Mouse (Mus musculus): Measurements from ENCODE around the gene Golga1.

Gene Golga1

GRCm38 (mm10) chr2:39006149-39006730, 59.1 kb downstream of the Golga1 start:
- DNase-seq (ENCODE audit: low read depth) = peak; percentile 16

DNA sequence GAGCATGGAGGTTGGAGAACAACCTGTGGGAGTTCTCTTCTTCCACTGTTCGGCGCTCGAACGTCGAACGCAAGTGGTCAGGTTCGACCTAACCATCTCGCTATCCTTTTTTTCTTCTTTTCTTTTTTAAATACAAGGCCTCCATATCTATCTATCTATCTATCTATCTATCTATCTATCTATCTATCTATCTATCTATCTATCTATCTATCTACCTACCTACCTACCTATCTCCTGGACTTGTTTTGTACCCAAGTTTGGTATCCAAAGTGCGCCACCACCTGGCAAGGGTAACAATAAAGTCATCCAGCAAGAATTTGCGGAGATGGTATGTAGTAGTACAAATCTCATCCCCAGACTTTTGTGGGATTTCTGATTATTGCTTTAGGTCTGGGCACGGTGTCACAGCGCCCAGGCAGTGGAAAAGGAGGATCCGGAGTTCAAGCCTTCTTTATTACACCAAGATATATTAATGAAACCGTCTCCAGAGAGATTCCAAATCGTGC, 59.7 kb downstream of the Golga1 start, which contains the start of gene Rpl35:
TSS of gene Rpl35 (minus strand) at position 51 of the 506 bp plus-strand sequence.
- peak; percentile 66 for DNase-seq (ENCODE audit: low read depth)

- DNase-seq (ENCODE audit: low read depth) = peak; percentile 86
Observed at GRCm38 (mm10) chr2:39004880-39005435, 60.4 kb downstream of the Golga1 start, which contains the start of gene Arpc5l. Gene Arpc5l, plus strand, starts transcription at chr2:39005348.

GRCm38 (mm10) chr2:39004372-39004771, 61.0 kb downstream of the Golga1 start:
- DNase-seq (ENCODE audit: low read depth) = peak; percentile 42

DNA sequence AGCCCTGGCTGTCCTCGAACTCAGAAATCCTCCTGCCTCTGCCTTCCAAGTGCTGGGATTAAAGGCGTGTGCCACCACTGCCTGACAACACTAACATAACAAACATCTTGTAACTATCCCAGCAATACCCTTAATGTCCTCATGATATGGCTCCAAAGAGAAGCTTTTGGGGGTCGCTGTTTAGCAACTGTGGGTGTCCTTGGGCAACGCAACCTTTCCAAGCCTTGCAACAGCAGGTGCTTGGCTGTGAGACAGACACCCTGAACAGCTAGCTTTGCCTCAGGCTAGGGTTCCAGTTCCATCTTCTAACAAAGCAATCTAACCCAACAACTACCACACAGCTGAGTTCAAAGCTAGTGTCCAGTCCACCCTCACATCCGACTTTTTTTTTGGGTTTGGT, 61.8 kb downstream of the Golga1 start:
- peak; percentile 8 for DNase-seq (ENCODE audit: low read depth)

GRCm38 (mm10) chr2:39003106-39003505, 62.2 kb downstream of the Golga1 start:
- no peak for DNase-seq (ENCODE audit: low read depth)

- DNase-seq (ENCODE audit: low read depth) = no peak
Observed at GRCm38 (mm10) chr2:39001866-39002265, 63.5 kb downstream of the Golga1 start.

- DNase-seq (ENCODE audit: low read depth) = no peak
Observed at GRCm38 (mm10) chr2:39000587-39000919, 64.8 kb downstream of the Golga1 start.

DNA sequence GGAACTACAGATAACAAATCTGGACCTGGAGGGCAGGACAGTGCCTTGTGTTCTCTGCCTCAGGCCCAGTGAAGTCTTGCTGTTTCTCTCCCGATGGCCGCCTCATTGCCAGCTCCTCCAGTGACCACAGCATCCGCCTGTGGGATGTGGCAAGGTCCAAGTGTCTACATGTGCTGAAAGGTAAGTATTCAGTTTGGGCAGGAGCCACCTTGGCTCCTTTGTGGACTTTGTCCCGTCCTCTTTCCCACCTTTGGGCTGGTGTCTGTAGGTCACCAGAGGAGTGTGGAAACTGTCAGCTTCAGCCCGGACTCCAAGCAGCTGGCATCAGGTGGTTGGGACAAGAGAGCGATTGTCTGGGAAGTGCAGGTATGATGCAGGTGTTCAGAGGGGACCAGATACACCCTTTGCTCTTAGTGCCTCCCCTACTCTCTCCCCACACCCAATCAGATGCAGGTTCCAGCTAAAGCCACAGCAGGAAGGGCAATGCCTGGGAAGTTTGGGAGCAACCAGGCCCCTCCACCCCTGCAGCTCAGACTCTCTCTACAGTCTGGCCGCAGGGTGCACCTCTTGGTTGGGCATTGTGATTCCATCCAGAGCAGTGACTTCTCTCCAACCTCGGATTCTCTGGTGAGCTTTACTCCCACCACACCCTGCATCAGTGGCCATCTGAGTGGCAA, 65.3 kb downstream of the Golga1 start:
- no peak for DNase-seq (ENCODE audit: low read depth)

GRCm38 (mm10) chr2:38999381-38999780, 66.0 kb downstream of the Golga1 start:
- DNase-seq (ENCODE audit: low read depth) = no peak

GRCm38 (mm10) chr2:38997386-38998374, 67.7 kb downstream of the Golga1 start, which contains the start of gene Wdr38:
Gene Wdr38, plus strand, starts transcription at chr2:38997476.
- peak; percentile 82 for DNase-seq (ENCODE audit: low read depth)

- no peak for DNase-seq (ENCODE audit: low read depth)
Observed at GRCm38 (mm10) chr2:38992452-38992851, 72.9 kb downstream of the Golga1 start.

- no peak for DNase-seq (ENCODE audit: low read depth)
Observed at GRCm38 (mm10) chr2:38992004-38992403, 73.3 kb downstream of the Golga1 start.

DNA sequence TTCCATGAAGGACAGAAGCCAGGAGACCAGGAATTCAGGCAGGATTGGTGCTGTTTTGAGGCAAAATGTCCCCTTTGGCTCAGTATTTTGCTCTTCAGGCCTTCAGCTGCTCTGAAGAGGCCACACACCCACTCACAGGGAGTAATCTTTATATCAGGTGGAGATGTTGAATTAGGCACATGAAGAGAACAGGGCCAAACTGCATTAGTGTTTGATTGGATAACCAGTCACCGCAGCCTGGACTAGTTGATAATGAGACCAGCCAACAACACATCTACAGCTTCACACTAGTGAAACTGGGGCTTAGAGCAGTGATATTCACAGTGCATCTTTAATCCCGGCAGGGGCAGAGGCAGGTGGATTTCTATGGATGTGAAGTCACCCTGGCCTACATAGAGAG, 76.4 kb downstream of the Golga1 start:
- no peak for DNase-seq (ENCODE audit: low read depth)

DNA sequence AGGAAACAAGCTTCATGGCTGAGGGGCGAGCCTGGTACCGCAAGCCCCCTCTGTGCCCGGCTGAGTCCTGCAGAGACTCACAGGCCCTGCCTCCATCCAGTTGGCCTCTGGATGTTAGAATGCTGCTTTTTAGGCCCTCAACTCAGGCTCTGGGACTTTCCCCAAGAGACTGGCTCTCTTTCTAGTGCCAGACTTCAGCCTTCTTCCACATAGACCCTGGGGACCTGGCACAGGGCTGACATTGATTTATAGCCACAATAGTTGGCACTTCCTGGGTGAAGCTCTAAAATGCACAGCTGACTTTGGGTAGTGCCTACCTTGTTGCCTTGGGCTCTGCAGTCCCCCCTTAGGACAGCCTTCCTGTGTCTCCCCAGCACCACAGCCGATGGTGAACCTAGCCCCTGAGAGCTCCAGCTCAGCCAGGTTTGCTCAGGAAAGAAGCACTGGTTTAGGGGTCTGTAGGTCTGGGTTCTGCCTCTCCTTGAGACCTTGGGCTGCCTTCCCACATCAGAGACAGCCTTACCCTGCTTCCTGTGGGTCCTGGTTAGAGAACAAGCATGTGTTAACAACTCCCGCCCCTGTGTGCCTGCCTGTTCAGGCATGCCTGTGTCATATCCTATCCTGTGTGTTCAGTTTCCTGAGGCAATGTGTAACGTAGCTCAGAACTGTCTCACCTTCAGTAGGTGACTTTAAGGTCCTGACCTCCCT, 77.4 kb downstream of the Golga1 start:
- DNase-seq (ENCODE audit: low read depth) = no peak

DNA sequence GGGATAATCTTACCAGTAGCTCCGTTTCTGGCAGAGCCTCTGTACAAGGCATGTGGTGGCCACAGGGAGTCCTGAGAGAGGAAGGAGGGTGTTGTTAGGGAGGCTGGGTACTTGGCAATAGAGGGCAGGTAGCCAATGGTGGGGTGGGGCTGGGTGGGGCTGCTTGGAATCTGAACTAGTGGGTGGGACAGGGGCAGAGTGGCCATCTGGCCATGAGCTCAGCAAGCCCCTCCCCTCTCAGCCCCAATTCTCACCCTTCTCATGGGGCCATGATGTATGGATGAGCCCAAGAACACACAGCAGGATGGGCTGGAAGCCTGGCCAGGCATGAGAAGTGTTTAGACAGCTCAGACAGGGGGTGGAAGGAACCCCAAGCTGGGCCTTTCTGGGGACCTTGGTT, 78.0 kb downstream of the Golga1 start:
- no peak for DNase-seq (ENCODE audit: low read depth)

GRCm38 (mm10) chr2:38986580-38986979, 78.8 kb downstream of the Golga1 start:
- DNase-seq (ENCODE audit: low read depth) = no peak

DNA sequence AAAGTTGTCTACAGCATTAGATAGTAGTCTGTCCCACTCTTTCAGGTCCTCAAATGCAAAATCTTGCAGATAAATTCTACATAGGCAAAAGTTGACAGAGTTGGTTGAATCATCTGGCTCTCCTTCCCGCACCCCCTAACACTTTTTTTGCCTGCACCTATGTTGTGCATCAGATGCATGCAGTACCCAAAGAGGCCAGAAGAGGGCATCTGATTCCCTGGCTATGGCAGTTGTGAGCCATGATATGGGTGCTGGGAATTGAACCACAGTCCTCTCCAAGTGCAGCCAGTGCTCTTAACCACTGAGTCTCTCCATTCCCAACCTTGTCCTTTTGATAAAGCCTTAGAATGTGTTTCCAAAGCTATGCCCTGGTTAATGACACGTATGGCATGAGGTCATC, 81.9 kb downstream of the Golga1 start:
- DNase-seq (ENCODE audit: low read depth) = no peak

GRCm38 (mm10) chr2:38977837-38978236, 87.5 kb downstream of the Golga1 start:
- no peak for DNase-seq (ENCODE audit: low read depth)

GRCm38 (mm10) chr2:38975941-38976805, 89.2 kb downstream of the Golga1 start:
- DNase-seq (ENCODE audit: low read depth) = no peak

Data from c-Kit-positive CD71-positive TER-119-negative erythroid progenitor cells, embryonic 14.5 days (primary cell).